Comparison of ENCODE assay signal across 25 mouse cellular contexts in the genomic region with DNA sequence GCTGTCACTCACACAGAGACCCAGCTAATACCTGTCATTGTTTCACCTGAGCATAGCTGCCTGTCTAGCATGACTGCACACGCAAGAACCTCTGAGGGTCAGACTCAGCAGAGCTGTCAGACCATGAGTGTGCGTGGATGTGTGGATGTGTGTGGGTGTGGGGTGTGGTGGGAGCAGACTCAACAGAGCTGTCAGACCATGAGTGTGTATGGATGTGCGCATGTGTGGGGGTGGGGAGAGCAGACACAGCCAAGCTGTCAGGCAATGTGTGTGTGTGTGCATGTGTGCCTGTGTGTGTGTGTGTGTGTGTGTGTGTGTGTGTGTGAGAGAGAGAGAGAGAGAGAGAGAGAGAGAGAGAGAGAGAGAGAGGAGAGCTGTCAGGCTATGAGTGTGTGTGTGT. TPM values are rescaled to one million over a fixed set of nuclear protein-coding genes. Genes with fewer than 3 reads are reported as not detected.
DNase-seq lines count a peak whose midpoint lies in the region; ATAC-seq and TF ChIP-seq lines count a peak whose summit lies in the region.
"Had no signal": no experiment of that assay in that cellular context is flagged by ENCODE, and none has a peak within 500 bp of the region (broad histone marks: within the 10 kb centered on the region; RNA-seq: fewer than 3 reads in every experiment).

No protein-coding gene starts in this region.

- WGBS in hindbrain, embryonic 16.5 days = 90% methylated on average over 3 of the region's 3 CpGs
- 86% methylated on average over 3 of the region's 3 CpGs for WGBS in hindbrain, embryonic 14.5 days
- WGBS in stomach, postnatal 0 days = 83% methylated on average over 3 of the region's 3 CpGs

- TF ChIP-seq CTCF in stomach, postnatal 0 days (IDR thresholded peaks at IDR 0.05; ENCODE audit: low read depth) = no peak

- H3K36me3 ChIP-seq in hindbrain, embryonic 16.5 days (ENCODE audit: control insufficient read depth, insufficient read depth, low read length) = no peaks in the 10 kb centered on the region
- no peaks in the 10 kb centered on the region for H3K36me3 ChIP-seq in hindbrain, embryonic 14.5 days (replicated peaks; ENCODE audit: control insufficient read depth, insufficient read depth)
- no peaks in the 10 kb centered on the region for H3K36me3 ChIP-seq in stomach, postnatal 0 days (ENCODE audit: control insufficient read depth, insufficient read depth, low read length)
- H3K36me3 ChIP-seq: embryonic facial prominence, embryonic 10.5 days; embryonic facial prominence, embryonic 13.5 days; forebrain, embryonic 12.5 days had no signal

- H3K4me3 ChIP-seq in hindbrain, embryonic 16.5 days (ENCODE audit: low read length) = no peak overlapping the region
- no peak overlapping the region for H3K4me3 ChIP-seq in hindbrain, embryonic 14.5 days (replicated peaks; ENCODE audit: low read length)
- no peak overlapping the region for H3K4me3 ChIP-seq in stomach, postnatal 0 days (ENCODE audit: low read depth, low read length)
- H3K4me3 ChIP-seq: embryonic facial prominence, embryonic 10.5 days; embryonic facial prominence, embryonic 13.5 days; erythroblast, embryonic 14.5 days; forebrain, embryonic 12.5 days; gastrocnemius, adult 2 months had no signal

- H3K9ac ChIP-seq in hindbrain, embryonic 16.5 days (ENCODE audit: low read depth, low read length) = no peak overlapping the region
- no peak overlapping the region for H3K9ac ChIP-seq in hindbrain, embryonic 14.5 days
- no peak overlapping the region for H3K9ac ChIP-seq in stomach, postnatal 0 days (ENCODE audit: low read length)
- H3K9ac ChIP-seq: embryonic facial prominence, embryonic 13.5 days; forebrain, embryonic 12.5 days had no signal

- peak; percentile 51; the same call in 1 of the 2 replicates for ATAC-seq in hindbrain, embryonic 16.5 days
- no peak for ATAC-seq in hindbrain, embryonic 14.5 days (ENCODE audit: low FRiP score)
- ATAC-seq in stomach, postnatal 0 days (ENCODE audit: low FRiP score, low TSS enrichment) = peak; percentile 14; the same call in 1 of the 2 replicates
- ATAC-seq: CD4-positive, CD25-positive, alpha-beta regulatory T cell, adult 4 months; forebrain, embryonic 16.5 days had no signal

- no peaks in the 10 kb centered on the region for H3K9me3 ChIP-seq in hindbrain, embryonic 16.5 days (ENCODE audit: control insufficient read depth, low read length)
- H3K9me3 ChIP-seq in hindbrain, embryonic 14.5 days (ENCODE audit: control insufficient read depth, low read length) = no peaks in the 10 kb centered on the region
- H3K9me3 ChIP-seq in stomach, postnatal 0 days (ENCODE audit: control insufficient read depth, low read length) = no peaks in the 10 kb centered on the region
- H3K9me3 ChIP-seq: embryonic facial prominence, embryonic 10.5 days; embryonic facial prominence, embryonic 13.5 days; forebrain, embryonic 12.5 days had no signal

- no peaks in the 10 kb centered on the region for H3K27me3 ChIP-seq in hindbrain, embryonic 16.5 days (replicated peaks; ENCODE audit: control insufficient read depth, insufficient read depth, low read length)
- H3K27me3 ChIP-seq in hindbrain, embryonic 14.5 days (ENCODE audit: control insufficient read depth, insufficient read depth, low read length) = no peaks in the 10 kb centered on the region
- H3K27me3 ChIP-seq in stomach, postnatal 0 days (ENCODE audit: control insufficient read depth, insufficient read depth, low read length) = no peaks in the 10 kb centered on the region
- H3K27me3 ChIP-seq: embryonic facial prominence, embryonic 13.5 days; forebrain, embryonic 12.5 days had no signal

- no peak for DNase-seq in hindbrain, embryonic 14.5 days (ENCODE audit: low spot score)
- DNase-seq in layer of hippocampus, adult 9-11 months = peak; percentile 44
- DNase-seq in layer of hippocampus, adult 9-10 months (ENCODE audit: low spot score) = no peak
- peak; percentile 54 for DNase-seq in brain, adult 2 months (ENCODE audit: low read depth, low spot score)
- no peak for DNase-seq in stomach, postnatal 0 days (ENCODE audit: low spot score)
- DNase-seq: adrenal gland, adult 2 months; adrenal gland, postnatal 14 days; cerebellum, adult 11-12 months; cerebellum, adult 8-10 months; cerebellum, postnatal 10 days; cerebellum, postnatal 36 days; embryo, embryonic 11 days; gastrocnemius, adult 2 months; gastrocnemius, postnatal 14 days; heart, adult 11 months had no signal

- no peak for TF ChIP-seq EP300 in stomach, postnatal 0 days (optimal IDR thresholded peaks at IDR 0.05)

- H3K27ac ChIP-seq in hindbrain, embryonic 16.5 days (ENCODE audit: low read depth, low read length) = no peak overlapping the region
- H3K27ac ChIP-seq in hindbrain, embryonic 14.5 days = no peak overlapping the region
- no peak overlapping the region for H3K27ac ChIP-seq in stomach, postnatal 0 days (replicated peaks)
- H3K27ac ChIP-seq: embryonic facial prominence, embryonic 10.5 days; embryonic facial prominence, embryonic 13.5 days; forebrain, embryonic 12.5 days; gastrocnemius, adult 2 months had no signal

- 0 out of 2 replicates have a peak, but pooled peaks cover 3% of the 10 kb centered on the region for H3K4me1 ChIP-seq in hindbrain, embryonic 16.5 days (ENCODE audit: control insufficient read depth, insufficient read depth, low read depth, low read length)
- no peaks in the 10 kb centered on the region for H3K4me1 ChIP-seq in hindbrain, embryonic 14.5 days (replicated peaks; ENCODE audit: control insufficient read depth, insufficient read depth, low read length)
- no peaks in the 10 kb centered on the region for H3K4me1 ChIP-seq in stomach, postnatal 0 days (replicated peaks; ENCODE audit: control insufficient read depth, insufficient read depth)

- H3K4me2 ChIP-seq in hindbrain, embryonic 16.5 days (ENCODE audit: low read length) = no peak overlapping the region
- H3K4me2 ChIP-seq in hindbrain, embryonic 14.5 days (replicated peaks) = no peak overlapping the region
- no peak overlapping the region for H3K4me2 ChIP-seq in stomach, postnatal 0 days (replicated peaks; ENCODE audit: low read depth)
- H3K4me2 ChIP-seq: embryonic facial prominence, embryonic 13.5 days; forebrain, embryonic 12.5 days; heart, embryonic 11.5 days had no signal

RNA-seq across cellular contexts. Expression of gene Pank4, which starts 41.4 kb away (rescaled TPM):
- polyA plus RNA-seq in hindbrain, embryonic 16.5 days (2015; fragmentation: Nextera tagmentation; extraction: Ambion mirVana) = 37.8 and 39.5 TPM in 2 replicates
- 34.1 and 34.4 TPM in 2 replicates for polyA plus RNA-seq in hindbrain, embryonic 14.5 days (2014; fragmentation: Nextera tagmentation; extraction: Ambion mirVana)
- polyA plus RNA-seq in stomach, postnatal 0 days (2015; fragmentation: Nextera tagmentation; extraction: Ambion mirVana) = 14.8 and 14.9 TPM in 2 replicates

RNA-seq across cellular contexts. Expression of gene Hes5, which starts 44.6 kb away (rescaled TPM):
- polyA plus RNA-seq in hindbrain, embryonic 16.5 days (2015; fragmentation: Nextera tagmentation; extraction: Ambion mirVana) = 146 and 167 TPM in 2 replicates
- polyA plus RNA-seq in hindbrain, embryonic 14.5 days (2014; fragmentation: Nextera tagmentation; extraction: Ambion mirVana) = 70.0 and 102 TPM in 2 replicates
- polyA plus RNA-seq in stomach, postnatal 0 days (2015; fragmentation: Nextera tagmentation; extraction: Ambion mirVana) = 0.24 and 0.36 TPM in 2 replicates
- polyA plus RNA-seq: adrenal gland, adult 2 months; C2C12; erythroblast, embryonic 14.5 days; heart, postnatal 0 days had no signal

RNA-seq across cellular contexts. Expression of gene Plch2, which starts 51.3 kb away (rescaled TPM):
- polyA plus RNA-seq in hindbrain, embryonic 16.5 days (2015; fragmentation: Nextera tagmentation; extraction: Ambion mirVana) = 17.0 and 19.5 TPM in 2 replicates
- polyA plus RNA-seq in hindbrain, embryonic 14.5 days (2014; fragmentation: Nextera tagmentation; extraction: Ambion mirVana) = 13.4 and 13.8 TPM in 2 replicates
- 15.4 and 18.3 TPM in 2 replicates for polyA plus RNA-seq in stomach, postnatal 0 days (2015; fragmentation: Nextera tagmentation; extraction: Ambion mirVana)
- polyA plus RNA-seq: CD4-positive, CD25-positive, alpha-beta regulatory T cell, adult 4 months; erythroblast, embryonic 14.5 days had no signal

Comparison
In these comparisons a context has a peak if more than half of its experiments do, and no peak if none do; other contexts are left out.
1. DNase-seq: peak in layer of hippocampus, adult 9-11 months (single experiment) and brain, adult 2 months (single experiment); none in hindbrain, embryonic 14.5 days (single experiment), layer of hippocampus, adult 9-10 months (single experiment) and stomach, postnatal 0 days (single experiment).
2. RNA of gene Hes5, which starts 44.6 kb away (polyA plus RNA-seq): 146 to 167 TPM in hindbrain, embryonic 16.5 days and 70.0 to 102 TPM in hindbrain, embryonic 14.5 days; 0.24 to 0.36 TPM in stomach, postnatal 0 days; every median in the first group is over 10 times any median in the second.